Mouse (Mus musculus): ENCODE data around the gene Gm572. TPM values are rescaled to one million over a fixed set of nuclear protein-coding genes. Genes with fewer than 3 reads are reported as not detected.

Gm572 gene
- polyA plus RNA-seq, 1 experiment from 2014 or later = not detected

DNA sequence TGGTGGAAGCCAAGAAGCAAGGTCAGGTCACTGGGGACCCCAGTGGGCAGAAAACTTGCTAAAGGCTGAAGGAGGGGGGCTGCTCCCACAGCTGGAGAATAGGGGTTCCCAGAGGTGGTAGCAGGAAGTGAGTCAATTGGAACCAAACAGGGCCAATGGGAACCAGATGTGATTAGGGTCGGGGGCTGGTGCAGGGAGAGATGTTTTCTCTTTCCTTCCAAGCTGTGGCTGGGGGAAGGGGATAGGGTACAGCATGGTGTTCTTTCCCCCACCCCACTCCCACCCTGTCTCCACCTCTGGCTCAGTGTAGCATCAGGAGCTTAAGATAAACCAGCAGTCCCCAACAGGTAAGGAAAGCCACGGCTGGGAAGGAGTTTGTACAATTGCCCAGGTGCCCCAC lies 45.0 kb downstream of the Gm572 start:
- Histone ChIP-seq H3K27me3 (no peaks in the 10 kb centered on the region), H3K4me3 (replicated peaks) (no peak overlapping the region), H3K9ac (no peak overlapping the region), H3K36me3 (no peaks in the 10 kb centered on the region), H3K9me3 (replicated peaks) (no peaks in the 10 kb centered on the region), H3K4me1 (peaks cover 45% of the 10 kb centered on the region), H3K4me2 (replicated peaks) (0 out of 2 replicates have a peak overlapping the region, but pooled peaks have one; percentile 4), H3K27ac (replicated peaks) (no peak overlapping the region)
- ATAC-seq (ENCODE audit: insufficient number of reproducible peaks, low FRiP score, low TSS enrichment, low read depth) = no peak
- 12% methylated on average over 2 of the region's 2 CpGs for WGBS

GRCm38 (mm10) chr4:148691185-148691584 lies 48.1 kb downstream of the Gm572 start:
- H3K36me3 ChIP-seq = no peaks in the 10 kb centered on the region
- WGBS = 82% methylated on average over 4 of the region's 4 CpGs
- peaks cover 26% of the 10 kb centered on the region for H3K4me1 ChIP-seq
- H3K4me3 ChIP-seq (replicated peaks) = no peak overlapping the region
- H3K4me2 ChIP-seq (replicated peaks) = no peak overlapping the region
- H3K27ac ChIP-seq (replicated peaks) = no peak overlapping the region
- H3K27me3 ChIP-seq = no peaks in the 10 kb centered on the region
- H3K9ac ChIP-seq = no peak overlapping the region
- H3K9me3 ChIP-seq (replicated peaks) = no peaks in the 10 kb centered on the region
- ATAC-seq (ENCODE audit: insufficient number of reproducible peaks, low FRiP score, low TSS enrichment, low read depth) = no peak

DNA sequence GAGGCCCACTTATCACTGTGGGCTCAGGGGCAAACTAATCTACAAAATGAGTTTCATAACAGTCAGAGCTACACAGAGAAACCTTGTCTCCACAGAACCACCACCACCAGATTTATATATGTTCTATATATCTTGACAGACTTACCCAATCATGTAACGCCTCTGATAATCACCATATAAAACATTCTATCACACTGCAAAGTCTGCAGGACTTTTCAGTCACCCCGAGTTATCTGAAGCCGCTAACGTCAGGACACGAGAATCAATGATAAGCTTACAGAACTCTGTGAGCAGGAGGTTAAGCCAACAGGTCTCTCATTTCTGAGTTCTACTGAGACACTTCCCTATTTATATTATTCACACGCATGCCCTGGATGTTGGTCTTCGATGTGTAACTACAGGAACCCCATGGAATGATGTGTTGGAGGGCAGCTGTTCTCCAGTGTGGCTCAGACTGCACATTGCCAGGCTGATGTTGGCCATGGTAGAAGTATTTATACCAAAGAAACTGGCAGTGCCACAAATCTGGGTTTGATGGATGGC lies 50.4 kb downstream of the Gm572 start:
- H3K4me2 ChIP-seq (replicated peaks) = no peak overlapping the region
- WGBS = 88% methylated on average over 7 of the region's 7 CpGs
- peaks cover 5% of the 10 kb centered on the region for H3K4me1 ChIP-seq
- ATAC-seq (ENCODE audit: insufficient number of reproducible peaks, low FRiP score, low TSS enrichment, low read depth) = no peak
- no peaks in the 10 kb centered on the region for H3K36me3 ChIP-seq
- H3K4me3 ChIP-seq (replicated peaks) = no peak overlapping the region
- no peaks in the 10 kb centered on the region for H3K27me3 ChIP-seq
- no peaks in the 10 kb centered on the region for H3K9me3 ChIP-seq (replicated peaks)
- H3K27ac ChIP-seq (replicated peaks) = no peak overlapping the region
- H3K9ac ChIP-seq = no peak overlapping the region

DNA sequence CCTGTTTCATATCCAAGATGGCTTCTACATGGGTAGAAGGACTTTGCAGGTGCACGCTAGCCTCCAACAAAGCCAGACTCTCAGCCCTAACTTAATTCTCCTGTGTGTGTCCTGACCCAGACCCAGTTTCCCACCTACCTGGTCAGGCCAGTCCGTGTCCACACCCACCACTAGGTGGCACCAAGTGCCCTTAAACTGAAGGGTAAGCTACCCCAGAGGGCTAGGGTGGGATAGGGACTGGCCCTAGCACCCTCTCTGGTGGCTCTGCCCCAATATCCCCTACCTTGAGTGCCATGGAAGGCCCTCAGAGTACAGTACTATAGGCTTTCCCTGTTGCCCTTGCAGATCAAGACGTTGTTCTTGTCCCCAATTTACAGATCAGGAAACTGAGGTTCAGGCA lies 61.6 kb downstream of the Gm572 start:
- Histone ChIP-seq H3K9me3 (replicated peaks) (no peaks in the 10 kb centered on the region), H3K4me3 (replicated peaks) (no peak overlapping the region), H3K9ac (no peak overlapping the region), H3K27me3 (no peaks in the 10 kb centered on the region; the same call in 1 of the 2 replicates), H3K4me1 (peaks cover 16% of the 10 kb centered on the region), H3K27ac (replicated peaks) (no peak overlapping the region), H3K4me2 (replicated peaks) (no peak overlapping the region), H3K36me3 (no peaks in the 10 kb centered on the region)
- no peak for ATAC-seq (ENCODE audit: insufficient number of reproducible peaks, low FRiP score, low TSS enrichment, low read depth)
- WGBS = 40% methylated on average over 3 of the region's 3 CpGs

DNA sequence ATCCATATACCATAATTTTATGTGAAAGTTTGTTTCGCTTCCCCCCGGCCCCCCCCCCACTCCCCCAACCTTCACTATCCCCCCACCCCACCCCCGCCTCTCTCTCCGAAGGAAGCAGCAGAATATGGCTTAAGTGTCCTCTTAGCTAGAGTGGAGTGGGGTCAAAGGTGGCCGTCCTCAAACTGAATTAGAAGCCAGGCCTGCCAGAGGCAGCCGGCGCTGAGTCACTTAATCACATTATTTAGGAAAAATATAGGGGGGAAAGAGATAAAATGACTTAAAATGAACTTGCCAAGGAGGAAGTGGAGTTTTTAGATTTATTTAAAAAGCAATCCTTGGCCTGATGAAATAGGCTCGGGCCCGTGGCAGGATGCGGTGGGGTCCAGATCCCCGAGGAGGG lies 65.7 kb downstream of the Gm572 start:
- no peaks in the 10 kb centered on the region for H3K9me3 ChIP-seq (replicated peaks)
- no peaks in the 10 kb centered on the region for H3K27me3 ChIP-seq
- peaks cover 35% of the 10 kb centered on the region for H3K4me1 ChIP-seq
- WGBS = 33% methylated on average over 11 of the region's 11 CpGs
- no peak overlapping the region for H3K4me2 ChIP-seq (replicated peaks)
- ATAC-seq (ENCODE audit: insufficient number of reproducible peaks, low FRiP score, low TSS enrichment, low read depth) = no peak
- H3K36me3 ChIP-seq = no peaks in the 10 kb centered on the region
- no peak overlapping the region for H3K4me3 ChIP-seq (replicated peaks)
- H3K9ac ChIP-seq = no peak overlapping the region
- H3K27ac ChIP-seq (replicated peaks) = no peak overlapping the region

DNA sequence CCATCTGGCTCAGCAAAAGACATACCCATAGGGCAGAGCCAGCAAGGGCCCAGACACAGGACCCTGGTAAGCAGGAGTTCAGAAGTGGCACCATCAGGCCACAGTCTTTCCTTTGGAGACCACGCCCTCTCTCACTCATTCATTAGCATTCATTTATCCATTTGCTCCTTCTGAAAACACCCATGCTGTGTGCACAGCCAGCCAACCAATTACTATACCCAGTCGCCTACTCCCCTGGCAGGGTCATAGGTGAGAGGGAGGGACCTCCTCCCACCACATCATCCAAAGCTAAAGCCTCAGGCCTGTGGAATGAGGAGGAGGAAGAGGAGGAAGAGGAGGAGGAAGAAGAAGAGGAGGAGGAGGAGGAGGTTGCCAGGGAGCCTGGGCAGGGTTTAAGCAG lies 67.3 kb downstream of the Gm572 start:
- ATAC-seq (ENCODE audit: insufficient number of reproducible peaks, low FRiP score, low TSS enrichment, low read depth) = no peak
- no peaks in the 10 kb centered on the region for H3K9me3 ChIP-seq (replicated peaks)
- no peak overlapping the region for H3K27ac ChIP-seq (replicated peaks)
- no peak overlapping the region for H3K9ac ChIP-seq
- 72% methylated on average over 2 of the region's 2 CpGs for WGBS
- peaks cover 29% of the 10 kb centered on the region for H3K4me1 ChIP-seq
- H3K4me2 ChIP-seq (replicated peaks) = no peak overlapping the region
- H3K27me3 ChIP-seq = no peaks in the 10 kb centered on the region
- H3K4me3 ChIP-seq (replicated peaks) = no peak overlapping the region
- no peaks in the 10 kb centered on the region for H3K36me3 ChIP-seq

- Histone ChIP-seq H3K4me2 (replicated peaks) (no peak overlapping the region), H3K4me1 (peaks cover 29% of the 10 kb centered on the region), H3K9me3 (replicated peaks) (no peaks in the 10 kb centered on the region), H3K4me3 (replicated peaks) (no peak overlapping the region), H3K9ac (no peak overlapping the region), H3K27ac (replicated peaks) (no peak overlapping the region), H3K36me3 (no peaks in the 10 kb centered on the region), H3K27me3 (no peaks in the 10 kb centered on the region)
- ATAC-seq (ENCODE audit: insufficient number of reproducible peaks, low FRiP score, low TSS enrichment, low read depth) = no peak
- WGBS = 7% methylated on average over 10 of the region's 10 CpGs
These were observed 68.2 kb downstream of the Gm572 start for GRCm38 (mm10) chr4:148711323-148711722.

- Histone ChIP-seq H3K36me3 (no peaks in the 10 kb centered on the region), H3K9me3 (replicated peaks) (no peaks in the 10 kb centered on the region), H3K4me3 (replicated peaks) (no peak overlapping the region), H3K4me1 (peaks cover 29% of the 10 kb centered on the region), H3K27ac (replicated peaks) (no peak overlapping the region; the same call in 1 of the 2 replicates), H3K27me3 (no peaks in the 10 kb centered on the region), H3K4me2 (replicated peaks) (no peak overlapping the region; the same call in 1 of the 2 replicates), H3K9ac (no peak overlapping the region)
- 53% methylated on average over 10 of the region's 10 CpGs for WGBS
- no peak for ATAC-seq (ENCODE audit: insufficient number of reproducible peaks, low FRiP score, low TSS enrichment, low read depth)
These were observed 69.5 kb downstream of the Gm572 start for GRCm38 (mm10) chr4:148712632-148713031.

DNA sequence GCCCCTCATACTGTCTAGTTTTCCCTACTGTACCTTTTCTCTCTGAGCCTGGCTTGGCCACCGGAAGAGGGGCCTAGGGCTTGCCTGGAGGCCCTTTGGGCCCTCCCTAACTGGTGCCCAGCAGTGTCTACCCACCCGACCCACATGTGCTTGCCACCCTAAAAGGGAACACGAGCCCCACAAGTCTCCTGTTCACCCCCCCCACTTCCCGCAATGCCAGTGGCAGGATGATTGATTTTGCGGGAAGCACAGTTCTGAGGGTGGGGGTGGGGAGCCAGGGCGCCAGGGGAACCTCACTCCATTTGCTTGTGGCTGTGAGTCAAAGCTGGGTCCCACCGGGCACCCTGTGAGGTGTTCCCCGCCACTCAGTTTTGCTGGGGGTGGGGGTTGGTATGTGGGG lies 70.9 kb downstream of the Gm572 start:
- no peak for ATAC-seq (ENCODE audit: insufficient number of reproducible peaks, low FRiP score, low TSS enrichment, low read depth)

GRCm38 (mm10) chr4:148714739-148715138 lies 71.6 kb downstream of the Gm572 start:
- no peaks in the 10 kb centered on the region for H3K27me3 ChIP-seq
- H3K9me3 ChIP-seq (replicated peaks) = no peaks in the 10 kb centered on the region
- H3K9ac ChIP-seq = no peak overlapping the region
- no peak overlapping the region for H3K4me2 ChIP-seq (replicated peaks)
- no peak overlapping the region for H3K27ac ChIP-seq (replicated peaks)
- ATAC-seq (ENCODE audit: insufficient number of reproducible peaks, low FRiP score, low TSS enrichment, low read depth) = no peak
- no peak overlapping the region for H3K4me3 ChIP-seq (replicated peaks)
- peaks cover 19% of the 10 kb centered on the region for H3K4me1 ChIP-seq
- no peaks in the 10 kb centered on the region for H3K36me3 ChIP-seq
- WGBS = 78% methylated on average over 12 of the region's 12 CpGs

More for the DNA sequence above, 70.9 kb downstream of the Gm572 start:
- Histone ChIP-seq H3K9ac (no peak overlapping the region), H3K27me3 (no peaks in the 10 kb centered on the region), H3K27ac (replicated peaks) (no peak overlapping the region), H3K4me1 (peaks cover 24% of the 10 kb centered on the region), H3K36me3 (no peaks in the 10 kb centered on the region), H3K4me3 (replicated peaks) (no peak overlapping the region), H3K4me2 (replicated peaks) (no peak overlapping the region), H3K9me3 (replicated peaks) (no peaks in the 10 kb centered on the region)
- 69% methylated on average over 8 of the region's 8 CpGs for WGBS

DNA sequence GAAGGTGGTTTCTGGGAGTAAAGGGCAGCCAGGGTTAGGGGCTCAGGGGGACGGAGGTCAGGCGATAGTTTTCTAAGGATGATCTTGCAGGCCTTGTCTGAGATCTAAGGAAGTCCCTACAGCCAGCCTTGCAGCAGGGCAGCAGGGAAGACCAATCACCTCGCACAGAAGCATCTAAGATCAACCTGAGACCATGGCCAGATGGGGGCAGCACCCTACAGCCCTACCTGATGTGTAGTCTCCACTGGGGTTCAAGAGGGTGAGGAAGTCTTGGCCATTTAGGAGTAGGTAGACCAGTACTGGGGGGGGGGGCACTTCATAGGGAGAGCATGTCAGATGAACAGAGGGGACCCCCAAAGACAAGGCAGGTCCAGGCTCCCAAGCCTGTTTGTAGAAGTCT lies 72.3 kb downstream of the Gm572 start:
- WGBS = 52% methylated on average over 3 of the region's 3 CpGs
- Histone ChIP-seq H3K27ac (replicated peaks) (no peak overlapping the region), H3K4me2 (replicated peaks) (no peak overlapping the region), H3K4me1 (peaks cover 17% of the 10 kb centered on the region), H3K27me3 (no peaks in the 10 kb centered on the region), H3K9me3 (replicated peaks) (no peaks in the 10 kb centered on the region), H3K9ac (no peak overlapping the region), H3K36me3 (no peaks in the 10 kb centered on the region), H3K4me3 (replicated peaks) (no peak overlapping the region)
- ATAC-seq (ENCODE audit: insufficient number of reproducible peaks, low FRiP score, low TSS enrichment, low read depth) = no peak
